Mouse (Mus musculus): ENCODE measurements around the gene Anxa11. TPM values are rescaled to one million over a fixed set of nuclear protein-coding genes. Genes with fewer than 3 reads are reported as not detected.

The Anxa11 gene
- polyA plus RNA-seq, 1 experiment = not detected

DNA sequence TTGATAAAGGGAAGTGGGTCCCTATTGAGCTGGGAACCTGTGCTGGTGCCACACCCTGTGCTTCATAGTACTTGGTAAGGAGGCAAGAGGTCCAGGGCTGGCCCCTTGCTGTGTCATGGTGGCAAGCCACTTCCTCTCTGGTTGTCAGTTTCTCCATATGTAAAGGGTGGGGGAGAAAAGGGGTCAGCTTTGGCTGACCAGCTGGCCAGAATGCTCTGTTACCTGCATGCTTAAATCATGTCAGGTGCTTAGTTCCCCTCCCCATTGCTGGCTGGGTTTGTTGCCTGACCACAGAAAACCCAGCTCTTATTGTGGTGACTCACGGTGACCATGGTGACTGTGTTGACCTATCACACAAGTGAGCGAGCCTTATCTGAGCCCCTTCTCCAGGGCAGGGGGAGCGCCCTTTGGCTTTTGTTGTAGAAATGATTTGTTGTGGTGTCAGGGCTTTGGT is 15.2 kb downstream of the Anxa11 start:
- no peak overlapping the region for H3K27ac ChIP-seq (ENCODE audit: insufficient read depth, low read depth, low read length)
- H3K4me3 ChIP-seq (ENCODE audit: insufficient read depth, low read depth, low read length) = no peak overlapping the region
- 97% methylated on average over 3 of the region's 3 CpGs for WGBS
- TF ChIP-seq POLR2A (IDR thresholded peaks at IDR 0.05; ENCODE audit: insufficient read depth, low read depth, low read length) = no peak
- no peak for TF ChIP-seq CTCF (IDR thresholded peaks at IDR 0.05; ENCODE audit: insufficient read depth, low read depth, low read length)
- H3K4me1 ChIP-seq (ENCODE audit: control insufficient read depth, insufficient read depth, low read length) = no peaks in the 10 kb centered on the region

DNA sequence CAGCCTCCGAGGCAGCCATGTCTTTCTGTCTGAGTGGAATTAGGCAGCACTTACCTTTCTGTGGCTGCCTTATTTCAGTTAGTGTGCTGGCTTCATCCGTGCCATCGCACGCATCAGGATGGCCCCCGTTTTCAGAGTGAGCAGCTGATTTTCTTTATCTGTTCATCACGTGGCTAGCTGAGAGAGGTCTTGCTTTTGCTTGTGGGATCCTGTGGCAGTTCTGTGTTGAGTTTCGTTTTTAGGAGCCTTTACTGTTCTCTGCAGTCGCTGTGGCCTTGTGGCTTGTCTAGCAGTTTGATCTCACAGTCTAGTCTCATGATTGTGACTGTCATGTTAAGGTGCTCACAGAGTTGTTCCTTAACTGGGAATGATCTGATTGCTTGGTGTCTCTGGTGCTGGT is 16.0 kb downstream of the Anxa11 start:
- no peak overlapping the region for H3K4me3 ChIP-seq (ENCODE audit: insufficient read depth, low read depth, low read length)
- no peaks in the 10 kb centered on the region for H3K4me1 ChIP-seq (ENCODE audit: control insufficient read depth, insufficient read depth, low read length)
- no peak overlapping the region for H3K27ac ChIP-seq (ENCODE audit: insufficient read depth, low read depth, low read length)
- 88% methylated on average over 8 of the region's 8 CpGs for WGBS
- TF ChIP-seq POLR2A (IDR thresholded peaks at IDR 0.05; ENCODE audit: insufficient read depth, low read depth, low read length) (no peak), CTCF (IDR thresholded peaks at IDR 0.05; ENCODE audit: insufficient read depth, low read depth, low read length) (no peak)

DNA sequence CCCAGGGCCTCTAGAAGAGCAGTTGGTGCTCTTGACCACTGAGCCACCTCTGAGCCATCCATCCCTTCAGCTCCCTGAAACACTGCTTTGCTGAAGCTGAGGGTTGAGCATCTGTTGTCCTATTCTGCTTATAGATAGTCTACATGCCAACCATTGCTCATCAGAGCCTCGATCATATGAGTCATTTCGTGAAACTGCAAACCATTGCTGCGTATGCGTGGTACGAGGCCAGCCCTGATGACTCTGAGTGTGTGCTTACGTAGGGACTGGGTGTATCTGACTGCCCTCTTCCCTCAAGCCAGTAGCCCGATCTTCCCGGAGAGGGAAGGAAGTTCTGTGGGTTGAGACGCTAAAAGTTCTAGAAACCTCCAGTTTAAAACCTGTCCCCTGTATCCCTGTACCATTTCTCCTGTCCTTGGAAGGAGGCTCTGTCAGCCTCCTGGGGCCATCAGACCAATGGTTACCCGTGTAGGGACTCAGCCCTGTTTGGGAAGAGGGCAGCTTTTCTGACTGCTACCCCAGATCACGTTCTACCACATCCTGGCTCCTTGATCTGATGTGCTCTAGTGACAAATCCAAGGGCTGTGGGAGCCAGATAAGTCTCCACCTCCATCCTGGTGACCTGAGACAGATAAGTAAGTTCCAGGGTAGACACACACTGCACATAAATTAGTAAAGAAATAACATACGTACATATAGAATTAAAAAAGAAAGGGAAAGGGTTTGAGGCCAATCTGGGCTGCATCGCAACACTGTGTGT is 20.0 kb downstream of the Anxa11 start:
- no peak overlapping the region for H3K27ac ChIP-seq (ENCODE audit: insufficient read depth, low read depth, low read length)
- H3K4me3 ChIP-seq (ENCODE audit: insufficient read depth, low read depth, low read length) = no peak overlapping the region
- H3K4me1 ChIP-seq (ENCODE audit: control insufficient read depth, insufficient read depth, low read length) = peaks cover 4% of the 10 kb centered on the region; the same call in 1 of the 2 replicates
- WGBS = 91% methylated on average over 13 of the region's 13 CpGs
- TF ChIP-seq POLR2A (IDR thresholded peaks at IDR 0.05; ENCODE audit: insufficient read depth, low read depth, low read length) (no peak), CTCF (IDR thresholded peaks at IDR 0.05; ENCODE audit: insufficient read depth, low read depth, low read length) (no peak)

DNA sequence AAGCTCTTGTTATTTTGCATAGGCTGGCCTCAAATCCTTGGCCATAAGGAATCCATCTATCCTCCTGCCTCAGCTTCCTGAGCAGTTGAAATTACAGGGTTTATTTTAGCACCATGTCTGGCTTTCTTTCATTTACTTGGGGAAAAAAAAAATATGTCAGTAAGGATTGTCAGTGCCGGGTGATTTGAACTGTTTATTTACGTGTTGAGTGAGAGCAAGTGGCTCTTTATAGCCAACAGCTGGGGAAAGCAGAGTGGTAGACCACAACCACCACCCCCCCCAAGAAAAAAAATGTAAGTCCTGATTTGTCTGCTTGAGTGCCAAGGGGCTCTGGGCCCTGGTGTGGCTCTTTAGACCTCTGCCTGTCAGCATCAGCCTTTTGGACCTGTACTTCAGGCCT is 21.8 kb downstream of the Anxa11 start:
- H3K4me3 ChIP-seq (ENCODE audit: insufficient read depth, low read depth, low read length) = no peak overlapping the region
- no peak for TF ChIP-seq POLR2A (IDR thresholded peaks at IDR 0.05; ENCODE audit: insufficient read depth, low read depth, low read length)
- no peak for TF ChIP-seq CTCF (IDR thresholded peaks at IDR 0.05; ENCODE audit: insufficient read depth, low read depth, low read length)
- peaks cover 7% of the 10 kb centered on the region for H3K4me1 ChIP-seq (ENCODE audit: control insufficient read depth, insufficient read depth, low read length)
- 84% methylated on average over 2 of the region's 2 CpGs for WGBS
- no peak overlapping the region for H3K27ac ChIP-seq (ENCODE audit: insufficient read depth, low read depth, low read length)

DNA sequence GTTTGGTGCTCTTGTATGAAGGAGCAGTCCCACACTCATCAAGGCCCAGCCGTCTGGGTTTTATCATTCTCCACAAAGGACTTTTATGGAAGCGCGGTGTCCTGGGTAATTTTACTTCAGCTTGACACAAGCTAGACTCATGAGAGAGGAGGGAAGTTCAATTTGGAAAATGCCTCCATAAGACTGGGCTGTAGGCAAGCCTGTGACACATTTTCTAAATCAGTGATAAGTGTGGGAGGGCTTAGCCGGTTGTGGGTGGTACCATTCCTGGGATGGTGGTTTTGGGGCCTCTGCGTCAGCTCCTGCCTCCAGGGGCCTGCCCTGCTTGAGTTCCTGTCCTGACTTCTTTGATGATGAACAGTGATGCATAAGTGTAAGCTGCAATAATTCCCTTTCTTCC is 23.3 kb downstream of the Anxa11 start:
- no peak overlapping the region for H3K27ac ChIP-seq (ENCODE audit: insufficient read depth, low read depth, low read length)
- TF ChIP-seq POLR2A (IDR thresholded peaks at IDR 0.05; ENCODE audit: insufficient read depth, low read depth, low read length) (no peak), CTCF (IDR thresholded peaks at IDR 0.05; ENCODE audit: insufficient read depth, low read depth, low read length) (no peak)
- WGBS = 61% methylated on average over 5 of the region's 5 CpGs
- H3K4me3 ChIP-seq (ENCODE audit: insufficient read depth, low read depth, low read length) = no peak overlapping the region
- H3K4me1 ChIP-seq (ENCODE audit: control insufficient read depth, insufficient read depth, low read length) = peaks cover 11% of the 10 kb centered on the region

DNA sequence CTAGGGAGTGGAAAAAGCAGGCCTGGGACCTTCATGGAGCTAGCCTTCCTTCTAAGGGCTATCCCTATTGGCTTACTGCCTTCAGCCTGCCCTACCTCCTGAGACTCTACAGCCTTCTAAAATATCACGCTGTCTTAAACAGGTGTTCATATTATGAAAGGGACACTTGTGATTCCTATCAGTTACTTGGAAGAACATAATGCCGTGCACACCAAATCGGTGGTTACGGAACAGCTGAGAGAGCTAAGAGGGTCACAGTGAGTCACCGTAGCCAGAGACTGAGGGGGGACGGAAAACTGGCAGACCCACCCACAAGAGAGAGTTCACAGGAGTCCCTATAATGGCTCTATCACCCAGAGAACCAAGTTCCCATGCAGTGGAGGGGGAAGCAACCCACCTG is 24.4 kb downstream of the Anxa11 start:
- H3K4me3 ChIP-seq (ENCODE audit: insufficient read depth, low read depth, low read length) = no peak overlapping the region
- peaks cover 11% of the 10 kb centered on the region for H3K4me1 ChIP-seq (ENCODE audit: control insufficient read depth, insufficient read depth, low read length)
- TF ChIP-seq POLR2A (IDR thresholded peaks at IDR 0.05; ENCODE audit: insufficient read depth, low read depth, low read length) = no peak
- TF ChIP-seq CTCF (IDR thresholded peaks at IDR 0.05; ENCODE audit: insufficient read depth, low read depth, low read length) = no peak
- 79% methylated on average over 6 of the region's 6 CpGs for WGBS
- no peak overlapping the region for H3K27ac ChIP-seq (ENCODE audit: insufficient read depth, low read depth, low read length)

DNA sequence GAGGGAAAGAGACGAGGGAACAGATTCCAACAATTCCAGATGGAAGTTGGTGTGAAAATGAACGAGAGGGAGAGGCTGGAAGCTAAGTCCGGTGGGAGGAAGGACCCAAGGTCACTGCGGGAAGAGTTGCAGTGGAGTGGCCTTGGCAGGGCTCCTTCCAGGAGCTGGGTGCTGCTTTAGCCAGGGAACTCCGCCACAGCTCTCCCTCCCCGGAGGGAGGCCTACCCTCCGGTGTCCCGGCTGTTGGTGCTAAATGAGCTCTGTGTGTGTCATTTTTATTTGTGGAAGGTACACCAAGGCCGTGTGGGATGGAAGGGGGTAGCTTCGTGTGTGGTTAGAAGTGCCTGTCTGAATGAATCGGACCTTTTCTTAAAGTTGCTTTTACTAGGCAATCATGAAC is 24.9 kb downstream of the Anxa11 start:
- 76% methylated on average over 11 of the region's 11 CpGs for WGBS
- TF ChIP-seq CTCF (IDR thresholded peaks at IDR 0.05; ENCODE audit: insufficient read depth, low read depth, low read length) = no peak
- TF ChIP-seq POLR2A (IDR thresholded peaks at IDR 0.05; ENCODE audit: insufficient read depth, low read depth, low read length) = no peak
- Histone ChIP-seq H3K4me3 (ENCODE audit: insufficient read depth, low read depth, low read length) (no peak overlapping the region), H3K4me1 (ENCODE audit: control insufficient read depth, insufficient read depth, low read length) (peaks cover 11% of the 10 kb centered on the region), H3K27ac (ENCODE audit: insufficient read depth, low read depth, low read length) (no peak overlapping the region)

DNA sequence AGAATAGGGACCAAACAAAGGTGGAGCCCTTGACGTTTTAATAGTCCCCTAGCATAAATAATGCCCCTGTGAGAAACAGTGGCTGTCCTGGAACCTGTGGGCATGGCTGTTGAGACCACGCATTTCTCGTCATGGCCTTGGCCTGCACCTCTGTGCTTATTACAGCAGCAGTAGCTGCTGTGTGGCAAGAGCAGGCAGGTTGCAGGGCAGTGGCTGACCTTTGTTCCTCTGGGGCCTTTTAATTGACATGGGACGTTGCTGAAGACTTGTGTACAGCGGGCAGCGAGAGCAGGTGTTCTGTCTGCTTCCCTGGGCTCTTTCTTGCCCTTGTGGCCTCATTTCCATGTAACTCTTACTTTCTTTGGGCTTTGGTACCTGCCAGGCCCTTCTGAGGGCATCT is 25.9 kb downstream of the Anxa11 start:
- Histone ChIP-seq H3K4me1 (ENCODE audit: control insufficient read depth, insufficient read depth, low read length) (peaks cover 11% of the 10 kb centered on the region), H3K4me3 (ENCODE audit: insufficient read depth, low read depth, low read length) (no peak overlapping the region), H3K27ac (ENCODE audit: insufficient read depth, low read depth, low read length) (no peak overlapping the region)
- TF ChIP-seq CTCF (IDR thresholded peaks at IDR 0.05; ENCODE audit: insufficient read depth, low read depth, low read length) (no peak), POLR2A (IDR thresholded peaks at IDR 0.05; ENCODE audit: insufficient read depth, low read depth, low read length) (no peak)
- WGBS = 88% methylated on average over 6 of the region's 6 CpGs

DNA sequence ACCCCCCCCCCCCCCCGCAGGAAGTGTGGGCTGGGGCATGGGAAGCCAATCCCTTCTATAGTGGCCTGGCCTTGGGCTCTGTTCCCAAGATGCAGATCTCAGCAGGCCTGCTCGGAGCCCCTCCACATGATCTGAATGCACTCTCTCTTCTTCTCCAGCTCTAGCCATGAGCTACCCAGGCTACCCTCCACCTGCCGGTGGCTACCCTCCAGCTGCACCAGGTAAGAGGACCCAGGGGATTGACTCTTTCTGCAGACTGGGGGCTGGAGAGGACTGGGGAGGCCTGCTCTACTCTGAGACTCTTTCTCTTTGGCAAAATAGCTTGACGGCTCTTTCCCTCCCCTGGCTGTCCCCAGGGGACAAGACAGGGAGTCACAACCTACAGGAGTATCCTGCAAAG is 26.8 kb downstream of the Anxa11 start:
- WGBS = 88% methylated on average over 4 of the region's 4 CpGs
- TF ChIP-seq POLR2A (IDR thresholded peaks at IDR 0.05; ENCODE audit: insufficient read depth, low read depth, low read length) = no peak
- no peak for TF ChIP-seq CTCF (IDR thresholded peaks at IDR 0.05; ENCODE audit: insufficient read depth, low read depth, low read length)

More for the DNA sequence above, 26.8 kb downstream of the Anxa11 start:
- H3K4me1 ChIP-seq (ENCODE audit: control insufficient read depth, insufficient read depth, low read length) = peaks cover 11% of the 10 kb centered on the region
- H3K27ac ChIP-seq (ENCODE audit: insufficient read depth, low read depth, low read length) = no peak overlapping the region
- no peak overlapping the region for H3K4me3 ChIP-seq (ENCODE audit: insufficient read depth, low read depth, low read length)

Data from olfactory bulb, adult 2 months (tissue).